Mouse (Mus musculus): ENCODE measurements around the gene Hltf.
"Not testable (repeated sequence)": the region's sequence is repeated elsewhere in the genome, so short reads cannot be mapped to it uniquely, and the experiment has no call there.

Hltf gene

DNA sequence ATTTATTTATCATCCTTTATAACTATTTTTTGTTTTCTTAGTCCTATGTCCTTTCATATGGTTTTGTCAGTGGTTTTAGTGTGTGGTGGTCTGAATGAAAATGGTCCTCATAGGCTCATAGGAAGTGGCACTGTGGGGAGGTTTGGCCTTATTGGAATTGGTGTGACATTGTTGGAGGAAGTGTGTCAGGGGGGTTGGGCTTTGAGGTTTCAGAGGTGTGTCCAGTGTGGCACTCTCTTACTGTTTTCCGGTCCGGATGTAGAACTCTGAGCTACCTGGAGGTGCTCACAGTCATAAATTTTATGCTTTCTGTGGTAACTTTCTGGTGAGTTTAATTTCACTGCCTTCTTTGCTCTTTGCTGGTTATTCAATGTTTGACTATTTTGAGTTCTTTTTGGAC lies 47.2 kb downstream of the Hltf start:
- DNase-seq (ENCODE audit: low spot score), result no peak

DNA sequence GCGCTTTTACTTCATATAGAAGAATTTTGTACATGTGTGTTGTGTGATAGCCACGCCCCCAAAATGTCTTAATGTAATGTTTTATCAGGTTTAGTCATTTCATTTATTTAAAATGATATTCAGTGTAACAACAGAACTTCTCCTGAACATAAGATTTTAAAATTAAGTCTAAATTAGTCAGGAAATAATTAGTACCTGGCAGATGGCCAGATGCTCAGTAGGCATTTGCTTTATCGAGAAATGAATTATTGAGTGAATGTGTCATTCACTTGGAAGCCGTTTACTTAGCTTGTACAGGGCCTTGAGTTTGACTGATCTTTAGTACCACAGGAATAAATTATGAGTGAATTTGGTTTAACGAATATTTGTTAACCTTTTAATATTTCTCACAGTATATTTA lies 51.3 kb downstream of the Hltf start:
- no peak for DNase-seq (ENCODE audit: low spot score)

DNA sequence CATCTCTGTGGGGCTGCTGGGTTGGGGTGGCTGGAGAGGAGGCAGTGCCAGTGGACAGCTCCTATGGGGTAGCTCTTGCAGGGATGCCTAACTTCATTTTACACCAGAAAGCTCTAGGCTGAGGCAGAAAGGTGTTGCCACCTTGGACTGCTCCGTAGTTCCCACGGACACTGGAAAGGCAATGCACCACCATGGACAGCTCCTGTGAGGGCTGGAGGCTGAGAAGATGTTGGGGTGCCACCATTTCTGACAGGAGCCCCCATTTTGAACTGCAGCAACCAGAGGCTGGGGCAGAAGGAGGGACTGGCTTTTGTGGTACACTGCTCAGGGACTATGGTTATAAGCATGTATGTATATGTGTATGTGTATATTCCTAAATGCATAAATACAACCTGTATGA lies 54.3 kb downstream of the Hltf start:
- DNase-seq (ENCODE audit: low spot score), result no peak

DNA sequence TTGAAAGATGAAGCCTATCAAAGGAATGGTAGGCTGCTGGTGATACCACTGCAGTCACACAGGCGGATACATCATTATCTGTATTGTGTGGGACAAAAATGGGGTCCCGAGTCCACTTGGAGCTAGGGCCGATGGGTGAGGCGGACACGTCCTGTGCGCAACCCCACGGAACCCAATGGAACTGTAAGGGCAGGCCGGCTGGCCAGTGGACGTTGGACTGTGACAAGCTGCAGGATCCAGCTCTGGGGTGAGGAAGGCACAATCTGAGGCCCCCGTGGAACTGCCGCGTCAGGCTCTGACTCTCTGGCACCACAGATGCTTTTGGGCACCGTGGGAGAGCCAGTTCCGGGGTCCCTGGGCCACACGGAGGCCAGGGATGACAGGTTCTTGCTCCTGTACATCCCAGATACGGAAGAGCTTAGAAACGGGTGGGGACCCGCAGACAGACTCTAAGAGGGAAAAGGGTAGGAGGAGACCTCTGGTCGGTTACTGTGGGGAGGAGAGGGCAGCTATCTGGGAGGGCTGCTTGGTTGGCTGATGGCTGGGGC lies 61.5 kb downstream of the Hltf start:
- DNase-seq (ENCODE audit: low spot score), result no peak

DNA sequence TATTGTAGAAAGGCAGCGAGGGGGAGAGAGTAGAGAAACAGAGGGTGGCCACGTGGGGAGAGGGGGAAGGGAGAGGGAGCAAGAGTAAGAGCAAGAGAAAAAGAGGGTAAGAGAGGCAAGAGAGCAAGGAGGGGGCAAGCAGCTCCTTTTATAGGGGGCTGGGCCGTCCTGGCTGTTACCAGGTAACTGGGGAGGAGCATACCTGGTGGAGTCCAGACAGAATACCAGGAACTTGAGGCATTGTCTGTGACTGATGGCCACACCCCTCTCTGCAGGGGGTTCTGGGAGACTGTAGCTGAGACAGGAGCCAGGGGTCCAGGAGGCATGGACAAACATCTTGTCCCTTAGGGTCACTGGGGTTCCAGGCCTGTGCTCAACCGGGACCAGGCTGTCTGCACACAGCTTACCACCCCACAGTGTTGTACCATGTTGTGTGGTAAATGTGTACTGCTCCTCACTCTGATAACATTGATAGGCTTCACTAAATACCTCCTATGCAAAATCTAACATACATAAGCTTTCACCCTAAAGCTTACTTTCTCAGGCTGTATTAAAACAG lies 62.2 kb downstream of the Hltf start:
- no peak for DNase-seq (ENCODE audit: low spot score)

DNA sequence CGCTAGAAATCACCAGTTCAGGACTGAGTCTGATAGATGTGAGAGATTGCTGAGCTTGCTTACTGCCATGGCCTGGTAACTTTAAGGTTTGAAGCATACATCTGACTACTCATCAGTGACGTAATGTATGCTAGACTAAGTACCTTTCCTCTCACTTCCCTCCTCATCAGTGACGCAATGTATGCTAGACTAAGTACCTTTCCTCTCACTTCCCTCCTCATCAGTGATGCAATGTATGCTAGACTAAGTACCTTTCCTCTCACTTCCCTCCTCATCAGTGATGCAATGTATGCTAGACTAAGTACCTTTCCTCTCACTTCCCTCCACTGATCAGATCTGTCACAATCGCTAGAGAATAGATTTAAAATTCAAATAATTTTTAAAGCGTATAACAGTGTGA lies 64.0 kb downstream of the Hltf start:
- DNase-seq (ENCODE audit: low spot score), result not testable (repeated sequence)

DNA sequence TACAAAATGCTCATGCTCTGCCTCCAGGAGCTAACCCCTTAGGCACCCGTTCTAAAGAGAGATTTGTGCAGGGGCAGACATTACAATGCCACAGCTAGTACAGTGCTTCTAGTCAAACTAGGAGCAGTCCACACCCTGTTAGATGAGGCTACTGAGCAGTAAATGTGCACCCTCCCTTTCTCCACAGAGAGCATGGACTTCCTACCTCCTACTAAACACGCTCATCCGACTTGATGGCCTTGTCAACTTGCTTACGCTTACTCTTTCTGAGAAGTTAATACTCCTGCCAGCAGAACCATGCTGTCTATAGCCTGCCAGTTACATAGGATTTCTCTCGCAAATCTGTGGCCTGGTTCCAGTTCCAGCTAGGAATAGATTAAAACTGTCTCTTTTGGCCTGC lies 68.0 kb downstream of the Hltf start:
- DNase-seq (ENCODE audit: low spot score), result no peak

DNA sequence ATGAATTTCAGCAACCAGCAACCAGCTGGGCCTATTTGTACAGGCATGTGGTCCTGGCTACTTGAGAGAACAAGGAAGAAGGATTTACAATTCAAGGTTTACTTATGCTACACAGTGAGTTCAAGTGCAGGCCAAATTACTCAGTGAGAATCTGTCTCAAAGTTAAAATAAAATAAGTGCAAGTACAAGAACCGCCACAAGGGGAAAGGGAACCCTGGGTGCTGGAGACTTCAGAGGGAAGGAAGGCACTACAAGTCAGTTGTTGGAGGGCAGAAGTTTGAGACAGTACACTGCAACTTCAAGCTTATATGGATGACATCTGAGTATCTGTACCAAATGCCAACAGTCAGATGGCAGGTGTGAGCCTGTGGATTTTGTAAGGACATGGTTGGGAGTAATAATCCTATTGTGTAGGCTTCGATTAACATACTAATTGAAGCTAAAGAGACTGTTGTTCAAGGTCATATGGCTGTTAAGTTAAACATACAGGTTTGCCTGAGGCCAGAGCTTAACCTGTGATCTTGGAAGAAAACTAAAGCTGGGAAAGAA lies 69.5 kb downstream of the Hltf start:
- DNase-seq (ENCODE audit: low spot score), result no peak

DNA sequence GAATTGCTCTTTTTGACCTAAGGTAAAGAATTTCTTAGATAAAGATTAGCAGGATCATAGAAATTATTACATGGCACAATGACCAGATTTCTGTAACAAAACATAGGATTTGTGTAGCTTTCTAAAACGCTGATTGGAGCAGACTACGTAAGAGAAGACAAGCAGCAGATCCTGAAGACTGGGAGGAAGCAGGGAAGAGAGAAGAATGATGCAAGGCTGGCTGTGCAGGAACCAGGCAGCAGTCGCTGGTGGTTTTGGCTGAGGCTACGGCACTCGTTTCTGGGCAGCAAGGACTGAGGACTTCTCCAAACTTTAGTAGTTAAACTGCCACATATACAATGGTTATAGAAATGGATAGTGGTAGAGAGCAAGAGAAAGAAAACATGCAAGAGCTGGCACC lies 71.9 kb downstream of the Hltf start:
- DNase-seq (ENCODE audit: low spot score), result no peak

DNA sequence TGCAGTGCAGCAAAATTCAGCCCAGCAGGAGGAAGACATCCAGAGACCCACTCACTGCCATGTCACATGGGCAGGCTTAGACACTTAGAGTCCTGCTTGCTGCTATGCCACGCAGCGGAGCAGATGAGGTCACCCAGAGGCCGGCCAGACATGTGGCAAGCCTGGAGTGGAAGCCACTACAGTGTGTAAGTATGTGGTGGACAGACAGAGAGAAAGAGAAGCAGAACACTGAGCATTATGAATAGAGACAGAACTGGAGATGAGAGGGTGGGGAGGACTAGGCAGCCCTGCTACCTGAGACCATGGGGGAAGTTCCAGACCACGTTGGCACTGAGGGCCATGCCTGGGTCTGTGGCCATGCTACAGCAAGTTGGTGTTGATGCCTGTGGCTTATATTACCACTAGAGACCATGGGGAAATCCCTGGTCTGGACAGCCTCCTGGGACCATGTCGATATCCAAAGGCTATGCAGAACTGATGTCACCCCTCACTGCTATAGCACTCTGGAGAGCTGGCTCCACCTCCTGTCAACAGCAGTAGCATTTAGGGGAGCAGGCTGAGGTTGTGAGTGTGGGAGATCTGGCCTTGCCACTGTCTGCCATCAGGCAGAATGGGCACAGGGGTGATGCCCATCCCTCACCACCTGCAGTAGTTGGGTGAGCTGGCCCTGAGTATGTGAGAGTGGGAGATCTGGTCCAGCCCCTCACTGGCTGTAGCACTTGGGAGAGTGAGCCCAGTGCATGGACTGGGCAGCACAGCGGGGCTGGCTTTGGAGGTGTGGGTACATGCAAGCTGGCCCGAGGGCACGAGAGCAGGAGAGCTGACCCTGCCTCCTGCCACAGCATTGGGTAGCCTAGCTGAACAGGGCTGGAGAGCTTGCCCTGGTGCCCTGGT lies 73.1 kb downstream of the Hltf start:
- DNase-seq (ENCODE audit: low spot score), result no peak

DNA sequence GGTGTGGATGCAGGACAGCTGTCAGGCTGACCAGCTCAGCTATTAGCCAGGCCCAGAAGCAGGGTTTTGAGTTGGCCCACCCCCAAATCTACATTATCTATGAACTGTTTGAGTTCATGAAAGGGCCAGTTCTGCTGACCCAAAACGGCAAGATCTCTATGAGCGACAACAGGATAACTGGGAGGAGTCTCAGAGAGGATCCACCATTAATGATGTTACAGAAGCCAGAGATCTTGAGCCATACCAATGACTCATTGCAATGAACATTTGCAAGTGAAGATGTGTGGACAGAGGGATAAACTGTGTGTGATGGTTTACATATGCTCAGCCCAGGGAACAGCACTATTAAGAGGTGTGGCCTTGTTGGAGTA lies 73.7 kb downstream of the Hltf start:
- no peak for DNase-seq (ENCODE audit: low spot score)

DNA sequence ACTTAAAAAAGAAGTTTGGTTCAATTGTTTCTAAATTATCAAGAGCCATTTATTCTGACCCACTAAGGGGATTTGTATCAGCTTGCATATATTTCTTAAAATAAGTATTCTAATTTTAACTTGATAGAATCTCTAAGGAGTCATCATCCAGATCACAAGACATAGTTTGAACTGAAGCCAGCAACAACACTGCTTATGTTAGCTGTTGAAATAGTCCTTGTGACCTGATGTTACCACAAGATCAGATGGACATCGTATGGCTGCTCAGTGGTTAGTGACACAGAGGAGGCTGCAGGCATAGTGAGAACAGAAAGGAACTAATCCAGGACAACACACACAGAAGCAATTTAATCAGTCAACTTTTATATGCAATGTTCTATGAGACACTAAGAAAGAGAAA lies 75.1 kb downstream of the Hltf start:
- no peak for DNase-seq (ENCODE audit: low spot score)

DNA sequence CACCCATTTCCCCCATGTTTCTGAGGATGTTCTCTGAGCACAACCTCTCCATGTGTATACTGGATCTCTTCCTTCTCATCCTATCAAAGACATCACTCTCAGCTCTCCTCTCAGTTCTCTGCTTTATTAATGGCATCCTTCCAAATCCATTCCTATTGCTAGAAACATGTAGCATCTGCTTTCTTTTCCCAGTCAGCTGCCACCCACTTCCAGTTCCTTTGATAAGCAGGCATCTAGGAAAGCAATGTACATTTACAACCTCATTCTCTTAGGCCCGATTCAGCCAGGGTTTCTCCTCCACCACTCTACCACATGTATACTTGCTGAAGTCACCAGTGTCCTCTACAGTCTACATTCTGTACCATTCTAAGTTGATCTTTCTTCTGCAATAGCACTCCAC lies 76.1 kb downstream of the Hltf start:
- no peak for DNase-seq (ENCODE audit: low spot score)

DNA sequence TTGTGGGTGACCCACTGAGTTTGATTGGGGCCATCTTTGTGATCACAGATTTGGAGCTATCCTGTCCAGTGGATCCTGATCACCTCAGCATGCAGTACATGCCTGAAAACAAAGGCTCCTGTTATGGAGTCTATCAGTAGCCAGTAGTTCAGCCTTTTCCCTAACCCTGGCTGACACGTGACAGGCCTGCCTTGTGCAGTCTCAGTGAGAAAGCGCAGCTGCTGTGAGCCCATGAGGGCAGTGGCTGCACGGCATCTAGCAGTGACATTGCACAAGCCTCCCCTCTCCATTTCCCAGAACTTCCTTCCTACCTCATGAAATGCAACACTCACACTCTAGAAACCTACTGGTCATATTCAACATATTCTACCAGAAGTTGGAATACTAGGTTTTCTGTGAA lies 76.9 kb downstream of the Hltf start:
- DNase-seq (ENCODE audit: low spot score), result no peak

DNA sequence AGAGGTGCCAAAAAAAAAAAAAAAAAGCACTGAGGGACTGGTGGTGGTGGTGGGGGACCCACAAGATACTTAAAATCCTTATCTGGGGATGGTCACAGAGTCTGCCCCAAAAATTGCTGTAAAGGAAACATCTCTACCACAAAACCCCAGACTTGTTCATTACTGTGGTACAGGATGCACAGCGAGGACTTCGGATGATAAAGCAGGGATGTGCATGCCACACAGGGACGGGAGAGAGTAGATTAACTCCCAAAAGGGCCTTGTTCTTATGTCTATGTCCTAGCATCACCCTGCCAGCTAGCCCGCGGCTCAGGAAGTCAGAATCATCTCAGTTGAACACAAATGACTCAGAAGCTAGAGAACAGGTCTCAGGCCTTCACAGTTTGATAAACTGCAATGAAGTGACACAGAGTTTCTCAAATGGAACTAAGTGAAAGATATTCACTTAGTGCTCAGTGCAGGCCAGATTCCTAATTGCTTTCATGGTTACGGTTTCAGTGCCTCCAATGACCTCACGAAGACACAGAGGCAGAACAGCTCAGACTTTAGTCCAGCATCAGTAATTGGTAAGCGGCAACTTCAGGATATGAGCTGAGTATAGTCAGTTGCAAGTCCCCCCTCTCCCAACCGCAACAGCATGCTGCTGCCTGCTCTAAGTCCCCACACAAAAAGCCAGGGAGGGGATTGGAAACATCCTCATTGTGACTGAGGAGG lies 79.4 kb downstream of the Hltf start:
- DNase-seq (ENCODE audit: low spot score), result no peak

DNA sequence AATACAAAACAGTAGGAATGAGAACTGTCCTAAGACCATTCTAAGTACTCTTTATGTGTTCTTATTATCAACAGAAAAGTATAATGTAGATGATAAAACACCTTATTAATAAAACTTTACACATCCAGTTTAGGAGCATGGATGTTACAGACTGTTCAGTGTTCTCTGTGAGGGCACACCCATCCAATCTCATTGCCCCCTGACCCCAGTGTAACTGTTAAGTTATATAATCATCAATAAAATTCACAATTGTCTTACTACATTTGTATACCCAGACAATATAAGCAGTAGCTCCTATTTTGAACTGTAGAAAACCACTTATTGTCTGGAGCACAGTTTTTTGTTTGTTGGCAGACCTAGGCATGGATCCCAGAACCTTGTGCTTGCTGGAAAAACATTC lies 83.6 kb downstream of the Hltf start:
- DNase-seq (ENCODE audit: low spot score), result no peak

DNA sequence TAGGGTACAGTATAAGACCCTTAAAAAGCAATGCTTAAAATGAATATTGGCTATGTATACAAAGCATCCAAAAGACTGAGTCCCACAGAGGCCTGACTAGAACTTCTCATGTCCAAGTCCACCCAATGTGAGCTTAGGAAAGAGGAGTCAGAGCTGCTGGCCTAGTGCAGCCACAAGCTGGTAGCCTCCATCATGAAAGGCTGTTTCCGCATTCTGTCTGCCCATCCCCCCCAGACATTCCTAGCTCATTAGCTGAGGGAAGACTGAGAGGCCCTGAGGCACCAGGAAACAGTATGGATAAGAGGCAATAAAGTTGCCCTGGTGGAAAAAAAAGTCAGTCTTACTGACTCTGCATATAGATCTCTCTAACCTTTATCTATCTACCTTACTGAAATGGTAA lies 84.1 kb downstream of the Hltf start:
- no peak for DNase-seq (ENCODE audit: low spot score)

DNA sequence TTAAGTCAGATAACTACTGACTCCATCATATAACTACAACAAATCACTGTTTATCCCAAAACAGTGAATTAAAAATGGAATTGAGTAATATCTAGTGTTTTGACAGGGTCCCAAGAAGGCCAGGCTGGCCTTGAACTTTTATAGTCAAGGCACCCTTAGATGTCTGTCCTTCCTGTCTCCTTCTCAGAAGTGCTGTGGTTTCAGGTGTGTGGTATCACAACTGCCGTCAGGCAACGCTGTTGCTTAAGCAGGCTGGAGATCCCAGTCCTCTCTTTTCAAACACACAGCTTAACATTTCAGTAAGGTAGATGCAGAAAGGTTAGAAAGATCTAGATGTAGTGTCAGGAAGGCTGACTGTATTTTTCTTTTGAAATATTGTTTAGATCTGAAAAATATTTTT lies 84.5 kb downstream of the Hltf start:
- no peak for DNase-seq (ENCODE audit: low spot score)

DNA sequence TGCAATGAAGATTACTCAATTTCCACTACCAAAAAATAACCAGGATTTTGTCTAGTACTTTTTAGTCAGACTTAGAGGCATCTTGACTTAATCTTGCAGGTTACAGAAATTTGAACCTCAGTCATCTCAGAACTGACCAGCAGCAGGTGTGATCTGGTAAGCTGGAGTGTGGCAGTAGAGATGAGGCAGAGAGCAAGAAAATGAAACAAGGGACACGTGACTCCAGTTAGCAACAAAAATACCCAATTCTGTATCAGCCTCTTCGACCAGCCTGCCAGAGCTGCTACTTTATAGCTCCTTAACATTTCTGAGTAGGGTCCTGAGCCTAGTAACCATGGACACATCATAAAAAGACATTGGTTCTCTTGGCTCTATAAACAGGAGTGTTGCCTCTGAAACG lies 85.0 kb downstream of the Hltf start:
- no peak for DNase-seq (ENCODE audit: low spot score)

DNA sequence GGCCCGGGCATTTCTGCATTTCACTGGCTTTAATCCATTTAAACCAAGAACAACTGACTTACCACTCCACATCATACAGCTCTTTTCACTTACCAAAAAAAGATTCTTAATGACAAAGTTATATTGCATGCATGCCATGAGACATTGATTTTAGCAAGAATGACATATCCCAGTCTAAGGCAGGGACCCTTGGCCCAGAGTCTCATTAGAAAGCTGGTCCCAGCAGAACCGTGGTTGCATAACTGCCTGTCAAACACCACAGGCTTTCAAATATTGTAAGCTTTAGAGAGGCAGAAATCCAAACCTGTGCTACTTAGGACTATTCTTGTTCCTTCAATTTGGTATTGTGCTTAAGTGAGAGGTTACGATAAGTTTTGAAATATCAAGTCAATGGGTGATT lies 86.1 kb downstream of the Hltf start:
- DNase-seq (ENCODE audit: low spot score), result no peak

DNA sequence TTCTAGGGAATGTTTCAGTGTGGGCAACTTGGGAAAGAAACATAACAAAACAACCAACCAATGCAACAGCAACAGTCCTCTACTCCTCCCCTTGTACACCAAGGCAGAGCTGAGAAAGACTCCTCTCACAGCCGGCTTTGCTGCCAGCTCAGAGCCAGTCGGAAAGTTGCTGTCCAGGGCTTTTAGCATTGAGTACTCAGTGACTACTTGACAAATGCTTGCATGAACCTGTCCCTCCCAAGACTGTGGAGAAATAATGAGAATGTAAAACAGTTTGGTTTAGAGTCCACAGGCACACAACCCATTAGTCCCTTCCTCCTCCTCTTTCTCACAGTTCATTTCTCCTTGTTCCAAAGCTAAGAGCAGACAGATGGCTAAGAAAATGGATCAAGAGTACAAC lies 86.8 kb downstream of the Hltf start:
- DNase-seq (ENCODE audit: low spot score), result no peak

DNA sequence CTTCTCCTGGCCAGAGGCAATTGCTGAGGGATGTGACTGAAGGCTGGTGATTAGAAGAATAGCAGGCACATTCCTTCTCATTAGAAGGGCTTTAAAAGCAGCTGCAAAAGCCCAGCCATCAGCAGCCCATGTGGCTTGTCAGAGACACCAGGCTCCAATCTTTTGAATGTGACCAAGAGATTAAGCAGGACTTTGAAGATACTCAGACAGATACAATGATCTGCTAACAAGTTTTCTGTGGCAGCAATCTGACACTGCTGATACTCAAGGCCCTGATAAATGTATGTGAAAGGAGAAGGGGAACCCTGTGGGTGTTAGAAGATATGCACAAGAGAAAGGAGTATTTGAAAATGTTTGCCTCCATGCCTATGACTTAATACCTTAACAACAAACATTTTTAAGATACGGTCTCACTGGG lies 88.1 kb downstream of the Hltf start:
- DNase-seq (ENCODE audit: low spot score), result no peak

DNA sequence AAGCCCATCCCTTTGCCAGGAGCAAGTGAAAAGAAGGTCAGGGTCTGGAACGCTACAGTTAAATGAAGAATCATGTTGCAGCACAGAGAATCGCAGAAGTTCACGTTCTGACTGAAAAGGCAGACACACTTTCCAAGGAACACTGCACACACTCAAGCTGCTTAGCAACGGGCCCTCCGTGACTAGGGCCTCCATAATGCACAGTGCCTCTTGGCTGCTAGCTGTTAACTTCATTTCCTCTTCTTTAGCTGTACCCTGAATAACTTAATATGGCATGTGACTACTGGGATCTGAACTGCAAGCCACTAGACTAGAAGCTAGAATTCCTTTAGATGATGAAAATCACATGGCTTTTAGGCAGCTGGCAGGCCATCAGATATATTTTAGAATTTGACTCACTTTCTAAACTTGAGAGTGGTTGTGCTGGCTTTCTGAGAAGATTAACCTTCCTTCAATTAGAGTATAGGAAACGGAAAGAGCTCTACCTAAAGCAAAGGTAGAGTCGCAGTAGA lies 89.3 kb downstream of the Hltf start:
- DNase-seq (ENCODE audit: low spot score), result no peak

All from ovary, postnatal 14 days (tissue).